Mouse (Mus musculus): ENCODE data around the gene Dip2c. TPM values are rescaled to one million over a fixed set of nuclear protein-coding genes. Genes with fewer than 3 reads are reported as not detected.

Gene Dip2c
- polyA plus RNA-seq, 1 experiment from 2014 or later: 4.6 TPM

DNA sequence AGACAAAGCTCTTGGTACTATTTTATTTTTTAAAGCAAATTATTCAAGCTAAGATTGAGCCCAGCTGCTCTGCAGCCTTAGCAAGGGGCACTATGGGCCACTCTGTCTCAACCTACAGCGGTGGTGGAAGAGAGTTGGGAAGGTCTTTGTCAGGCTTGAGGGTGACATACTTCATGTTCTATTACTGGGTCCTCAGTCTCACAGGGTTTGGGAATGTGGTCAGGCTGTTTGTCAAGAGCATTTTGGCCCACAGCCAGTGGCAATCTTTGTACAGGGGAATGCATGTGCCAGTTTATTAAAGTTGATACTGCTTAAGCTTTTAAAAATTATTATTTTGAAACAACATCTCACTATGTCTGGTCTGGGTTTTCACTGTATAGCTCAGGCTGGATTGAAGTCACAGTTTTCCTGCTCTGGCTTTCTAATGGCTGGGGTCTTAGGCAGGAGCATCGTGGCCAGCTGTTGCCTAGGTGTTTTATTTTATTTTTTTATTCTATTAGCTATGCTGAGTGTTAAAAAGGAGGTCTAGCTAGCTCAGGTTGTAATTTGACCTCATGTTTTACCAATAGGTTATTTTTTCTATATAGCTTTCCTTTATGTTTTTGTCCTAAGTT is 37.9 kb downstream of the Dip2c start:
- Histone ChIP-seq H3K27me3 (ENCODE audit: control insufficient read depth, insufficient read depth, low read depth, low read length) (no peaks in the 10 kb centered on the region), H3K4me2 (ENCODE audit: low read depth, low read length) (no peak overlapping the region), H3K36me3 (ENCODE audit: control insufficient read depth, insufficient read depth, low read length) (no peaks in the 10 kb centered on the region), H3K9me3 (ENCODE audit: control insufficient read depth, low read length) (no peaks in the 10 kb centered on the region), H3K4me3 (ENCODE audit: low read length) (no peak overlapping the region), H3K9ac (ENCODE audit: low read length) (no peak overlapping the region), H3K27ac (ENCODE audit: low read length) (no peak overlapping the region), H3K4me1 (replicated peaks; ENCODE audit: control insufficient read depth, insufficient read depth, low read length) (peaks cover 11% of the 10 kb centered on the region)
- ATAC-seq (ENCODE audit: low read depth): peak; percentile 66
- 50% methylated on average over 2 of the region's 2 CpGs for WGBS

- Histone ChIP-seq H3K9me3 (ENCODE audit: control insufficient read depth, low read length) (no peaks in the 10 kb centered on the region), H3K27ac (ENCODE audit: low read length) (no peak overlapping the region), H3K27me3 (ENCODE audit: control insufficient read depth, insufficient read depth, low read depth, low read length) (no peaks in the 10 kb centered on the region), H3K4me3 (ENCODE audit: low read length) (no peak overlapping the region), H3K4me2 (ENCODE audit: low read depth, low read length) (no peak overlapping the region), H3K36me3 (ENCODE audit: control insufficient read depth, insufficient read depth, low read length) (no peaks in the 10 kb centered on the region), H3K4me1 (replicated peaks; ENCODE audit: control insufficient read depth, insufficient read depth, low read length) (peaks cover 11% of the 10 kb centered on the region), H3K9ac (ENCODE audit: low read length) (no peak overlapping the region)
- peak; percentile 76 for ATAC-seq (ENCODE audit: low read depth)
- WGBS: 51% methylated on average over 4 of the region's 4 CpGs
These were observed 38.4 kb downstream of the Dip2c start for GRCm38 (mm10) chr13:9314713-9315112.

- Histone ChIP-seq H3K9me3 (ENCODE audit: control insufficient read depth, low read length) (no peaks in the 10 kb centered on the region), H3K4me1 (replicated peaks; ENCODE audit: control insufficient read depth, insufficient read depth, low read length) (peaks cover 2% of the 10 kb centered on the region), H3K4me2 (ENCODE audit: low read depth, low read length) (no peak overlapping the region), H3K4me3 (ENCODE audit: low read length) (no peak overlapping the region), H3K27ac (ENCODE audit: low read length) (no peak overlapping the region), H3K9ac (ENCODE audit: low read length) (no peak overlapping the region), H3K27me3 (ENCODE audit: control insufficient read depth, insufficient read depth, low read depth, low read length) (no peaks in the 10 kb centered on the region), H3K36me3 (ENCODE audit: control insufficient read depth, insufficient read depth, low read length) (no peaks in the 10 kb centered on the region)
- ATAC-seq (ENCODE audit: low read depth): no peak
- 85% methylated on average over 2 of the region's 2 CpGs for WGBS
These were observed 43.4 kb downstream of the Dip2c start for GRCm38 (mm10) chr13:9319745-9320144.

DNA sequence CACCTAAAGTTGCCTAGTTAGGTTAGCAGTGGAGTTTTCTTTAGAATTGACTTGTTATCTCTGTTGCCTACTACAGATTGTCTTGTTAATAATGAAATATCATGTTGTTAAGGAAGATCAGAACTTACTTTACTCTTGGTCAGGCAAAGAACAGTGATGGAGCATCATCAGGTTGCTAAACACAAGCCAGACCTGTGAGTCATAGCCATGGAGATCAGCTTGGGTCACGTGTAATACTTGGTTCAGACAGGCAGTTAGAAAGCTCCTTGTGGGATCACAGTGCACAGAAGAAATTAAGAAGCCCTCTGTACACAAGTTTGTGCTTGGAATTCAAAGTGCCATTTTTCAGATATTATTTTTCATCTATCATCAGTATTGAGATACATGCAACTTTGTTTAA is 48.9 kb downstream of the Dip2c start:
- H3K4me3 ChIP-seq (ENCODE audit: low read length): no peak overlapping the region
- 56% methylated on average over 1 of the region's 1 CpGs for WGBS
- no peaks in the 10 kb centered on the region for H3K36me3 ChIP-seq (ENCODE audit: control insufficient read depth, insufficient read depth, low read length)
- no peak overlapping the region for H3K4me2 ChIP-seq (ENCODE audit: low read depth, low read length)
- peaks cover 6% of the 10 kb centered on the region; the same call in 1 of the 2 replicates for H3K4me1 ChIP-seq (replicated peaks; ENCODE audit: control insufficient read depth, insufficient read depth, low read length)
- no peak for ATAC-seq (ENCODE audit: low read depth)
- no peak overlapping the region for H3K27ac ChIP-seq (ENCODE audit: low read length)
- no peaks in the 10 kb centered on the region for H3K27me3 ChIP-seq (ENCODE audit: control insufficient read depth, insufficient read depth, low read depth, low read length)
- no peaks in the 10 kb centered on the region for H3K9me3 ChIP-seq (ENCODE audit: control insufficient read depth, low read length)
- no peak overlapping the region for H3K9ac ChIP-seq (ENCODE audit: low read length)

DNA sequence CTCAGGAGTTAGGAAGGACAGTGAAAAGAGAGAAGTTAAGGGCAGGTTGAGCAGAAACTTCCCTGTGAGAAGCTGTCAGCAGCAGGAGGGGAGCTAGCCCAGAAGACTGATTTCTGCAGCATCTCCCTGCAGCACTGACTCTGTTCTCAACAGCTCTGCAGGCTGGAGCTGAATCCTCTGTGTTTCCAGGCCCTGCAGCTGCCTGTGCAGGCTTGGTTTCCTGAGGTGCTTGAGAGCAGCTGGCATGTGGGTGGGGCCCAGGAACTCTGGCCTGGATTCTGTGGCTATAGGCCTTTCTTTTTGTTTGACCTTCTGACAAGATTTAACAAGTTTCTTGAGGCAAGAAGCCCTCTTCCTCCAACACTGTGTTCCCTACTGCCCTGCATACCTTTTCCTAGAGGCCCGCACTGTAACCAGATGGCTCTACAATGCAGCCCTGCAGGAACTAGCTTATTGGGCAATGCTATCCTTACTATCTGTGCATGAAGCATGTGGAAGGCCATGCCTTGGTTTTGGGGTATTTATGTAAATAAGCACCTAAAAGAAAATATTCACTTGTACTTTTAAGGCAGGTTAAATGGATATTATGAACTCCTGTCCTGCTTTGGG is 53.1 kb downstream of the Dip2c start:
- Histone ChIP-seq H3K27ac (ENCODE audit: low read length) (peak overlapping the region; percentile 72), H3K9me3 (ENCODE audit: control insufficient read depth, low read length) (no peaks in the 10 kb centered on the region), H3K36me3 (ENCODE audit: control insufficient read depth, insufficient read depth, low read length) (no peaks in the 10 kb centered on the region), H3K4me2 (ENCODE audit: low read depth, low read length) (no peak overlapping the region), H3K9ac (ENCODE audit: low read length) (0 out of 2 replicates have a peak overlapping the region, but pooled peaks have one; percentile 20), H3K4me1 (replicated peaks; ENCODE audit: control insufficient read depth, insufficient read depth, low read length) (peaks cover 11% of the 10 kb centered on the region), H3K27me3 (ENCODE audit: control insufficient read depth, insufficient read depth, low read depth, low read length) (no peaks in the 10 kb centered on the region), H3K4me3 (ENCODE audit: low read length) (no peak overlapping the region)
- 29% methylated on average over 1 of the region's 1 CpGs for WGBS
- peak; percentile 85 for ATAC-seq (ENCODE audit: low read depth)

- Histone ChIP-seq H3K9ac (ENCODE audit: low read length) (no peak overlapping the region), H3K4me1 (replicated peaks; ENCODE audit: control insufficient read depth, insufficient read depth, low read length) (peaks cover 11% of the 10 kb centered on the region), H3K9me3 (ENCODE audit: control insufficient read depth, low read length) (no peaks in the 10 kb centered on the region), H3K4me3 (ENCODE audit: low read length) (no peak overlapping the region), H3K27me3 (ENCODE audit: control insufficient read depth, insufficient read depth, low read depth, low read length) (no peaks in the 10 kb centered on the region), H3K4me2 (ENCODE audit: low read depth, low read length) (no peak overlapping the region), H3K27ac (ENCODE audit: low read length) (no peak overlapping the region), H3K36me3 (ENCODE audit: control insufficient read depth, insufficient read depth, low read length) (no peaks in the 10 kb centered on the region)
- no peak for ATAC-seq (ENCODE audit: low read depth)
These were observed 56.9 kb downstream of the Dip2c start for GRCm38 (mm10) chr13:9333187-9333586.

DNA sequence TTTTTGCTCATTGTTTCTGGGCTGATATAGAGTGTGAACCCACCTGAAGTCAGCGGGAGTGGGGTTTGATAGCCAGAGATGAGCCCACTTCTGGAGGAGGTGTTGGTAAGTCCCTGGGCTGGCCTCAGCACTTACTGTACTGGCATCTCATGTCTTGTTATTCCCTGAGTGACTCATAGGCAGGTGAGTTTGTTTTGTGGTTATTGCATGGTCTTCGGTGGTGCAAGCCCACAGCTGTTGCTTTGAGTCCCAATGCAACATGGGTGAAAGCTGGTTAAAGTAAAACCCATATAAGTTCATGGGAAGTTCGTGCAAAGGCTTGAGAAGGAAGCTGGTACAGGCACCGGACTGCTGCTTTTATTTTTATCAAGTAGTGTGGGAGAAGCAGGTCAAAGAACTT is 64.0 kb downstream of the Dip2c start:
- no peak overlapping the region for H3K27ac ChIP-seq (ENCODE audit: low read length)
- peaks cover 2% of the 10 kb centered on the region for H3K4me1 ChIP-seq (replicated peaks; ENCODE audit: control insufficient read depth, insufficient read depth, low read length)
- H3K36me3 ChIP-seq (ENCODE audit: control insufficient read depth, insufficient read depth, low read length): no peaks in the 10 kb centered on the region
- no peak overlapping the region for H3K4me2 ChIP-seq (ENCODE audit: low read depth, low read length)
- no peak for ATAC-seq (ENCODE audit: low read depth)
- no peak overlapping the region for H3K9ac ChIP-seq (ENCODE audit: low read length)
- WGBS: 81% methylated on average over 4 of the region's 4 CpGs
- H3K27me3 ChIP-seq (ENCODE audit: control insufficient read depth, insufficient read depth, low read depth, low read length): no peaks in the 10 kb centered on the region
- H3K9me3 ChIP-seq (ENCODE audit: control insufficient read depth, low read length): no peaks in the 10 kb centered on the region
- H3K4me3 ChIP-seq (ENCODE audit: low read length): no peak overlapping the region

DNA sequence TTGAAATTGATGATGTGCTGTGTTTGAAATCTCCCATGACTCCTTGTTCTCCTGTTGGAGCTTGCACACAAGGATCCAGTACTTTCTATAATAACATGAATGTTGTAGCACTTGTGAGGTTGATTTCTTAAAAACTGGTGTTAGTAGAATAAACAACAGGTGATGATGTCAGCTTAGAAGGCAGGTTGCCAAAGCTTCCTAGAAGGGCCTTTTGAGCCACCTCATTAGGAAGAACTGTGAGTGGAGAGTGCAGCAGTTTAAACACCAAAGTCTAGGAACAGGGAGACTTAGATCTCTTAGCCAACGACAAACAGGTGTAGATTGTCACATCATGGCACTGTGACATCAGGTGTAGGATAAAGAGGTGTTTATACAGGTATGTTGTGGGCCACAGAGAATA is 66.4 kb downstream of the Dip2c start:
- H3K9ac ChIP-seq (ENCODE audit: low read length): no peak overlapping the region
- 0 out of 2 replicates have a peak, but pooled peaks cover 2% of the 10 kb centered on the region for H3K4me1 ChIP-seq (replicated peaks; ENCODE audit: control insufficient read depth, insufficient read depth, low read length)
- 46% methylated on average over 1 of the region's 1 CpGs for WGBS
- no peaks in the 10 kb centered on the region for H3K36me3 ChIP-seq (ENCODE audit: control insufficient read depth, insufficient read depth, low read length)
- no peak overlapping the region for H3K27ac ChIP-seq (ENCODE audit: low read length)
- H3K27me3 ChIP-seq (ENCODE audit: control insufficient read depth, insufficient read depth, low read depth, low read length): no peaks in the 10 kb centered on the region
- no peak for ATAC-seq (ENCODE audit: low read depth)
- no peak overlapping the region for H3K4me3 ChIP-seq (ENCODE audit: low read length)
- no peaks in the 10 kb centered on the region for H3K9me3 ChIP-seq (ENCODE audit: control insufficient read depth, low read length)
- no peak overlapping the region for H3K4me2 ChIP-seq (ENCODE audit: low read depth, low read length)

- no peak overlapping the region for H3K9ac ChIP-seq (ENCODE audit: low read length)
- H3K4me3 ChIP-seq (ENCODE audit: low read length): no peak overlapping the region
- no peak overlapping the region for H3K4me2 ChIP-seq (ENCODE audit: low read depth, low read length)
- no peaks in the 10 kb centered on the region for H3K27me3 ChIP-seq (ENCODE audit: control insufficient read depth, insufficient read depth, low read depth, low read length)
- no peaks in the 10 kb centered on the region for H3K9me3 ChIP-seq (ENCODE audit: control insufficient read depth, low read length)
- 87% methylated on average over 3 of the region's 3 CpGs for WGBS
- H3K27ac ChIP-seq (ENCODE audit: low read length): no peak overlapping the region
- H3K36me3 ChIP-seq (ENCODE audit: control insufficient read depth, insufficient read depth, low read length): no peaks in the 10 kb centered on the region
- no peak for ATAC-seq (ENCODE audit: low read depth)
- peaks cover 16% of the 10 kb centered on the region for H3K4me1 ChIP-seq (replicated peaks; ENCODE audit: control insufficient read depth, insufficient read depth, low read length)
These were observed 71.1 kb downstream of the Dip2c start for GRCm38 (mm10) chr13:9347448-9347847.

All from lung, embryonic 16.5 days (tissue).